Mouse (Mus musculus) intestine, embryonic 16.5 days (tissue): ENCODE results near the gene Atic. TPM values are rescaled to one million over a fixed set of nuclear protein-coding genes. Genes with fewer than 3 reads are reported as not detected.

Source experiments
- ATAC-seq: fragments of 200-750 bp; cut with Nextera tagmentation; 2 replicates; pipeline ENCODE4 v1.8.0; 2017; ENCODE audit warnings: moderate TSS enrichment, moderate library complexity
- H3K27ac ChIP-seq: fragments of 300-500 bp; sonication (generic); 2 replicates; pipeline ENCODE4 v1.5.1; 2014; ENCODE audit warnings: mild to moderate bottlenecking, low read length
- H3K27me3 ChIP-seq: fragments of 300-500 bp; sonication (generic); replicated peaks from 2 replicates; pipeline ENCODE4 v1.6.1; 2014; ENCODE audit warnings: low read length, control low read depth, mixed read lengths; ENCODE audit not compliant: control insufficient read depth, insufficient read depth
- H3K36me3 ChIP-seq: fragments of 300-500 bp; sonication (generic); 2 replicates; pipeline ENCODE4 v1.6.1; 2014; ENCODE audit warnings: low read length, control low read depth; ENCODE audit not compliant: control insufficient read depth, insufficient read depth
- H3K4me1 ChIP-seq: fragments of 300-500 bp; sonication (generic); 2 replicates; pipeline ENCODE4 v1.6.1; 2014; ENCODE audit warnings: low read length, control low read depth, mixed read lengths; ENCODE audit not compliant: control insufficient read depth, insufficient read depth
- H3K4me2 ChIP-seq: fragments of 300-500 bp; sonication (generic); 2 replicates; pipeline ENCODE4 v1.6.1; 2014; ENCODE audit warnings: low read depth, low read length, control low read depth
- H3K4me3 ChIP-seq: fragments of 300-500 bp; sonication (generic); 2 replicates; pipeline ENCODE4 v1.5.1; 2014; ENCODE audit warnings: mild to moderate bottlenecking, low read length
- H3K9ac ChIP-seq: fragments of 300-500 bp; sonication (generic); 2 replicates; pipeline ENCODE4 v1.6.1; 2014; ENCODE audit warnings: low read depth, low read length
- H3K9me3 ChIP-seq: fragments of 300-500 bp; sonication (generic); 2 replicates; pipeline ENCODE4 v1.6.1; 2016; ENCODE audit warnings: low read length, control low read depth; ENCODE audit not compliant: control insufficient read depth
- WGBS: fragments of 180-500 bp; shearing (Covaris S2); extraction: QIAGEN DNeasy Blood & Tissue Kit; methylation state at CpG from one replicate; pipeline ENCODE4 v1.1.7; 2014; 5-methylcytosine and 5-hydroxymethylcytosine counted together
- polyA plus RNA-seq: library from polyadenylated mRNA; unstranded; fragments of >200 nt; fragmentation: Nextera tagmentation; extraction: Ambion mirVana; gene quantifications from 2 replicates; pipeline ENCODE4 v1.2.1, GENCODE M21; 2015

Gene Atic
- polyA plus RNA-seq, 1 experiment from 2014 or later, result 72.1 TPM

DNA sequence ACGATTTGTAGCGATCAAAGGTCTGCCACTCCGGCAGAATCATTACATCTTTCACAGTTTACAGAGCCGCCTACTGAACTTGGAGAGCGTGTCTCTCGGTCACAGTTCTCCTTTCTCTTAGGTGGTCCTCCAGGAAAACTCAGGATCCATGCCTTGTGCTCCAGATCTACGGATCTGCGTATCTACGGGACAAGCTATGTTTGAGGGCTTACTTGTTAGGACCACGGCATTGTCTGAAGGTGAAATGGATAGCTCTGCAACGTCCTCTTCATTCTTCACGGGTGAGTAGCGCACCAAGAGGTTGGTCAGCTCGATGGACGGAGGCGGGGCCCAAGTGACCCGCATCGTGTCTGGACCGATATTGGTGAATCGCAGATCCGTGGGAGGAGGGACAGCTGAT, 55.3 kb downstream of the Atic start:
- Histone ChIP-seq H3K9ac (no peak overlapping the region), H3K4me1 (no peaks in the 10 kb centered on the region), H3K9me3 (no peaks in the 10 kb centered on the region), H3K4me3 (no peak overlapping the region), H3K27ac (no peak overlapping the region), H3K4me2 (no peak overlapping the region), H3K27me3 (no peaks in the 10 kb centered on the region), H3K36me3 (peaks cover 6% of the 10 kb centered on the region; the same call in 1 of the 2 replicates)
- 96% methylated on average over 21 of the region's 21 CpGs for WGBS
- ATAC-seq, result no peak

DNA sequence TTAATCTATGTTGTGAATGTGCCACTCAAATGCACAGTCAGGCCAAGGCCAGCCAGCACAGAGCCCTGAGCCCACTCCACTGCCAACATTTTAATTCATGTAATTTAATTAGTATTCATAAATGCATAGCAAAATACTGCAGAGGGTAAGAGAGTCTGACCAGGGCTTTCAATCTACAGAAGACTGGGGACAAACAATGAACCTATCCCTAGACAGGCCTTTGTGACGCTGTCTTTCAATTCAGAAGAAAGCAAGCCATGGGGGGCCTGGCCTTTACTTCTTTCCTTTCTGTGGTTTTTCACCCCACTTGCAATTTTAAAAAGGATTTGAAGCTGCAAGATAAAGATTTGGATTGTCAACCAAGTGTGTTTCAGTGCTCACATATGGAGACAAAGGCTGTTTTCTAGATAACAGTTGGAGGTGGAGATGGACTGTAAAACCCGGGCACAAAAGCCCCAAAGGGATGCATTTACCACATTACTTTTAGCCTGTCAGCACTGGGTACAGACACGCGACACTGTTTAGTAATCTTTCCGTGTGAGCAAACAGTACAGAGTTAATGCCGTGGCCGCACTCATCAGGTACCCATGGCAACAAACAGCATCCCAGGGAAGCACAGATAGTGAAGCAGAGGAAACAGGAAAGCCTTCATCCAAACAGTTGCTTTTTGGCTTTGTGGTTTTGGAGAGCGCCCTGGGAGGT, 57.7 kb downstream of the Atic start:
- Histone ChIP-seq H3K4me3 (no peak overlapping the region), H3K27me3 (no peaks in the 10 kb centered on the region)

DNA sequence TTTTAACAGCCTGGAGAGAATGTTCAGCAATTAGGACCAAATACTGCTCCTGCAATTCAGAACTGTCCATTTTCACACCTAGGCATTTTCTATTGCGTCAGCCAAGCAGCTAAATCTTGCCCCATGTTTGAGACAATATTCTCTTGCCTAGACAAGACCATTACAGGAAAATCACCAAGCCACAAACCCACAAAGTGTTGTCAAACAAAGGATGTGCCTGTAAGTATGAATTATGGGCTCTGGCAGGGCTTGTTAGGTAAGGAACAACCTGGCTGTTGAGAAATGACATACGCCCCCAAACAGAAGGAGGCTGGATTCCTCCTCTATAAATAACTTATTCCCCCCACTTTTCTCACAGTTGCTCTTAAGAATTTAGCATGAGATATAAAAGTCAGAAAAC, 64.6 kb downstream of the Atic start:
- Histone ChIP-seq H3K4me1 (no peaks in the 10 kb centered on the region), H3K36me3 (0 out of 2 replicates have a peak, but pooled peaks cover 4% of the 10 kb centered on the region), H3K9ac (no peak overlapping the region), H3K27me3 (no peaks in the 10 kb centered on the region), H3K9me3 (no peaks in the 10 kb centered on the region), H3K4me2 (no peak overlapping the region), H3K4me3 (no peak overlapping the region), H3K27ac (no peak overlapping the region)
- WGBS, result 90% methylated on average over 2 of the region's 2 CpGs
- no peak for ATAC-seq

More for the DNA sequence above, 57.7 kb downstream of the Atic start:
- no peak for ATAC-seq
- no peak overlapping the region for H3K4me2 ChIP-seq
- H3K36me3 ChIP-seq, result no peaks in the 10 kb centered on the region
- H3K9me3 ChIP-seq, result no peaks in the 10 kb centered on the region
- WGBS, result 84% methylated on average over 8 of the region's 8 CpGs
- no peak overlapping the region for H3K27ac ChIP-seq
- H3K9ac ChIP-seq, result no peak overlapping the region
- no peaks in the 10 kb centered on the region for H3K4me1 ChIP-seq

DNA sequence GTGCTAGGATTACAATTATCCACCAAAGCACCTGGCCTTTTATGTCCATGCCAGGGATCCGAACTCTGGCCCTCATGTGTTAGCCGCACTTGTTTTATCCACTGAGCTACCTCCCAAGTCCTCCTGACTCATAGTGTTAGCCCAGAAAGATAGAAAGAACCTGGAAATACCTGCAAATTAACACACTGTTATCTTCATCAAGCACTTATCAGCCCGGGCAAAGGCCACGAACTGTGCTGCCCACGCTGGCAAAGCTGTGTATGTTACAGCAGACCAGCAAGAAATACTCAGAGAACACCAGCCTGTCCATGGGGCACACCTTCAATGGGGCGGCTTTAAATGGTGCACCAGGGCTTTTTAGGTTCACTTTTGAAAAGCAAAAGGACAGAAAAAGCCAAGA, 66.7 kb downstream of the Atic start:
- Histone ChIP-seq H3K4me3 (no peak overlapping the region), H3K9me3 (no peaks in the 10 kb centered on the region), H3K27ac (0 out of 2 replicates have a peak overlapping the region, but pooled peaks have one; percentile 19), H3K4me1 (no peaks in the 10 kb centered on the region), H3K36me3 (peaks cover 10% of the 10 kb centered on the region), H3K9ac (no peak overlapping the region), H3K4me2 (no peak overlapping the region), H3K27me3 (no peaks in the 10 kb centered on the region)
- ATAC-seq, result peak; percentile 94
- WGBS, result 77% methylated on average over 6 of the region's 6 CpGs

Other genes starting within 250 kb of the Atic start
- gene Abca12, start 142.2 kb upstream of the Atic start, polyA plus RNA-seq, result not detected in 2 replicates
- 63.2 and 64.2 TPM in 2 replicates for gene Fn1, start 96.0 kb downstream of the Atic start, polyA plus RNA-seq